Mouse (Mus musculus): ENCODE measurements around the gene Hdac1. TPM values are rescaled to one million over a fixed set of nuclear protein-coding genes. Genes with fewer than 3 reads are reported as not detected.
A peak's percentile ranks its signal among the peaks of the same experiment; 100 is the strongest.
"Not testable (repeated sequence)": the region's sequence is repeated elsewhere in the genome, so short reads cannot be mapped to it uniquely, and the experiment has no call there.

Gene Hdac1
- polyA plus RNA-seq, 1 experiment = 201 TPM

DNA sequence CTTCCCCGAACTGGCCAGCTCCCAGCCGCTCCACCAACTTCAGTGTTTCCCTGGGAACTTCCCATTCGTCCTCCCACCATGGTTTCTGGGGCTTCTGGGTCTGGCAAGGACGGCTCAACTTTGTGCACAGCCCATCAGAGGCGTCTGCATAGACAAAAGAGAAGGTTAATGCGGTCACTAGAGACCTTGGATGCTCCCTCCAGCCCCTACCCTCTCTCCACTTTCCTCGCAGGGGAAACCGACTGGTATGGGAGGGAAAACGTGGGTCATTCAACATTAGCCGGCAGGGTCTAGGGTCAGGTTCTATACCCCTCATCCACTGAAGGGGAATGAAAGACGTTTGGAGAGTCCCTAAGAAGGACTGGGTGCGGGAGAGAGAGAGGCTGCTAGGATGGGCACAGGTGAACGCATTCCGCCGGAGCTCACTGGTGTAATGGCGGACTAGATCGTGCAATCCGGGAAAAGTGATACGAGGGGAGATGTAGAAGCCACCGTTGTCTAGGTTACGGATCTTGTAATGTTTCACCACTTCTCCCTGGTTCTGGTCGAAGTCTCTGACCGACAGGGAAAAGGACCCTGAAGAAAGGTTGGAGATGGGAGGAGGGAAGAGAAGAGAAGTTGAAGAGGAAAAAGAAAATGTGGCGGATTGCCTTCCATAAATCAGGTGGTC, 13.5 kb upstream of the Hdac1 start:
- H3K36me3 ChIP-seq (ENCODE audit: control insufficient read depth, insufficient read depth, low read length) = peaks cover 56% of the 10 kb centered on the region
- WGBS = 19% methylated on average over 24 of the region's 24 CpGs
- no peak for DNase-seq
- TF ChIP-seq CTCF (IDR thresholded peaks at IDR 0.05; ENCODE audit: borderline replicate concordance, control insufficient read depth, extremely low read depth, insufficient read depth, low read length, poor library complexity) = no peak
- TF ChIP-seq POLR2A (IDR thresholded peaks at IDR 0.05; ENCODE audit: control insufficient read depth, extremely low read depth, insufficient read depth, low read length, poor library complexity) = no peak
- no peaks in the 10 kb centered on the region for H3K27me3 ChIP-seq (ENCODE audit: control insufficient read depth, insufficient read depth, low read length)
- peak overlapping the region; percentile 87 for H3K4me3 ChIP-seq (ENCODE audit: control insufficient read depth, insufficient read depth, low read length)
- H3K27ac ChIP-seq (ENCODE audit: control insufficient read depth, insufficient read depth, low read length) = no peak overlapping the region
- H3K4me1 ChIP-seq (replicated peaks; ENCODE audit: control insufficient read depth, insufficient read depth, low read length) = peaks cover 30% of the 10 kb centered on the region

DNA sequence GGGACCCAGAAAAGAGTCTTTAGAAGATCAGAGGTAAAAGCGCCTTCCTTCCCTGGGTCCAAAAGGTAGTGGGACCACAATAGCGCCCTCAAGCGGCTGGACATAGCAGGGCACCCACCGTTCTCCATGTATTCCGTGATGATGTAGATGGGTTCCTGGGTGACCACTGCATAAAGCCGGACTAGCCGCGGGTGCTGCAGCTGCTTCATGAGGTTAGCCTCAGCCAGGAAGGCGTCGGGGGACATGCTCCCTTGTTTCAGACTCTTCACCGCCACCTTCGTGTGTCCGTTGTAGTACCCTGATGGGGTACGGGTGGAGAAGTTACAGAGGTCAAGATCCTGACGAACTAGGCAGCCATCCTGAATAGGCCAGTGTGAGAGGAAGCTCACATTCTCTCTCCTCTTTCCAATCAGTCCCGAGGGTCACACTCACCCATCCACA, 12.9 kb upstream of the Hdac1 start:
- TF ChIP-seq CTCF (IDR thresholded peaks at IDR 0.05; ENCODE audit: borderline replicate concordance, control insufficient read depth, extremely low read depth, insufficient read depth, low read length, poor library complexity) = 0 out of 2 replicates have a peak, but pooled peaks have one; percentile 43
- no peak for TF ChIP-seq POLR2A (IDR thresholded peaks at IDR 0.05; ENCODE audit: control insufficient read depth, extremely low read depth, insufficient read depth, low read length, poor library complexity)

DNA sequence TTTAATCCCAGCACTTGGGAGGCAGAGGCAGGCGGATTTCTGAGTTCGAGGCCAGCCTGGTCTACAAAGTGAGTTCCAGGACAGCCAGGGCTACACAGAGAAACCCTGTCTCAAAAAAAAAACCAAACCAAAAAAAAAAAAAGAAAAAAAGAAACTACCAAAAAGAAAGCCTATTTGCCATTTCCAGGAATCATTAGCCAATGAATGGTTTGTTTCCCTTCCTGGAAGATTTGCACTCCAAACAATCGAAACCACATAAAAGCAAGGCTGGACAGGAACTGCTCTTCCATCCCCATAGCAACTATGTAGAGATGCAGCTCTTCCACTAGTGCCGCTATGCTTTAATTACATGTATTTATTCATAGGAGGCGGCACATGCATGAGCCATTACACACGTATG, 12.0 kb upstream of the Hdac1 start:
- H3K4me3 ChIP-seq (ENCODE audit: control insufficient read depth, insufficient read depth, low read length); H3K27me3 ChIP-seq (ENCODE audit: control insufficient read depth, insufficient read depth, low read length); H3K27ac ChIP-seq (ENCODE audit: control insufficient read depth, insufficient read depth, low read length); DNase-seq: not testable (repeated sequence)
- Histone ChIP-seq H3K36me3 (ENCODE audit: control insufficient read depth, insufficient read depth, low read length) (peaks cover 62% of the 10 kb centered on the region), H3K4me1 (replicated peaks; ENCODE audit: control insufficient read depth, insufficient read depth, low read length) (peaks cover 18% of the 10 kb centered on the region)
- WGBS = 85% methylated on average over 6 of the region's 6 CpGs

More for the DNA sequence above, 12.9 kb upstream of the Hdac1 start:
- H3K4me3 ChIP-seq (ENCODE audit: control insufficient read depth, insufficient read depth, low read length) = peak overlapping the region; percentile 87
- WGBS = 50% methylated on average over 16 of the region's 16 CpGs
- no peaks in the 10 kb centered on the region for H3K27me3 ChIP-seq (ENCODE audit: control insufficient read depth, insufficient read depth, low read length)
- H3K4me1 ChIP-seq (replicated peaks; ENCODE audit: control insufficient read depth, insufficient read depth, low read length) = peaks cover 27% of the 10 kb centered on the region
- H3K27ac ChIP-seq (ENCODE audit: control insufficient read depth, insufficient read depth, low read length) = no peak overlapping the region
- H3K36me3 ChIP-seq (ENCODE audit: control insufficient read depth, insufficient read depth, low read length) = peaks cover 61% of the 10 kb centered on the region
- DNase-seq = peak; percentile 49

DNA sequence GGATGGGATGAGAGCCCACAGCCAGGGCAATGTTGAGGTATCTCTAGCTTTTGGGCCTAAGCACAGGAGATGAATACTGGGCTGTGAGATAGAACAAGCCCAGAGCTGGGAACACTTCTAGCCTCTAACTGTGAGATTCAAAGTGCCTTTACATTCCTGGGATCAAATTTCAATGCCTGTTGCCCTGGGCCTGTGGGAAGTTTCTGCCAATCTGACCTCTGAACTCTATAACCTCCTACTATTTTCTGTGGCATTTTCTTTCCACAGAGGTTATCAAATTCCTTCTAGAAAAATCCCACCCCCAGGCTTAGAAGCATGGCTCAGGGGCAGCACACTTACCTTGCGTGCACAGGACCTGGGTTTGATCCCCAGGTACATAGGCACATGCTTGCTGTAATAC, 7.8 kb upstream of the Hdac1 start:
- Histone ChIP-seq H3K4me3 (ENCODE audit: control insufficient read depth, insufficient read depth, low read length) (no peak overlapping the region), H3K27me3 (ENCODE audit: control insufficient read depth, insufficient read depth, low read length) (no peaks in the 10 kb centered on the region), H3K27ac (ENCODE audit: control insufficient read depth, insufficient read depth, low read length) (no peak overlapping the region), H3K4me1 (replicated peaks; ENCODE audit: control insufficient read depth, insufficient read depth, low read length) (peaks cover 7% of the 10 kb centered on the region), H3K36me3 (ENCODE audit: control insufficient read depth, insufficient read depth, low read length) (peaks cover 62% of the 10 kb centered on the region)
- WGBS = 97% methylated on average over 1 of the region's 1 CpGs
- TF ChIP-seq CTCF (IDR thresholded peaks at IDR 0.05; ENCODE audit: borderline replicate concordance, control insufficient read depth, extremely low read depth, insufficient read depth, low read length, poor library complexity) (no peak), POLR2A (IDR thresholded peaks at IDR 0.05; ENCODE audit: control insufficient read depth, extremely low read depth, insufficient read depth, low read length, poor library complexity) (no peak)
- no peak for DNase-seq

DNA sequence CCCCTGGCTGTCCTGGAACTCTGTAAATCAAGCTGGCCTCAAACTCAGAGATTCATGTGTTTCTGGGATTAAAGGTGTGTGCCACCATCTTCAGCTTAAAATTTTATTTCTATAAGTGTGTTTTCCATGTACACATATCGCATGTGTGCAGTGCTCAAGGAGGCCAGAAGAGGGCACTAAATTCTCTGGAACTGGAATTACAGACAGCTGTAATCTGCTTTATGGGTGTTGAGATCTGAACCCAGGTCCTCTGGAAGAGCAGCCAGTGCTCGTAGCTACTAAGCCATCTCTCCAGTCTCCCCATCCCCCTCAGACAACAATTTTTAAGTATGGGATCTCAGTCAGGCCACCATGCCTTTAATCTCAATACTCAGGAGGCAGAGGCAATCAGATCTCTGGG, 6.8 kb upstream of the Hdac1 start:
- Histone ChIP-seq H3K4me1 (replicated peaks; ENCODE audit: control insufficient read depth, insufficient read depth, low read length) (no peaks in the 10 kb centered on the region), H3K27ac (ENCODE audit: control insufficient read depth, insufficient read depth, low read length) (no peak overlapping the region), H3K36me3 (ENCODE audit: control insufficient read depth, insufficient read depth, low read length) (peaks cover 52% of the 10 kb centered on the region), H3K27me3 (ENCODE audit: control insufficient read depth, insufficient read depth, low read length) (no peaks in the 10 kb centered on the region), H3K4me3 (ENCODE audit: control insufficient read depth, insufficient read depth, low read length) (no peak overlapping the region)
- WGBS = 92% methylated on average over 2 of the region's 2 CpGs
- TF ChIP-seq CTCF (IDR thresholded peaks at IDR 0.05; ENCODE audit: borderline replicate concordance, control insufficient read depth, extremely low read depth, insufficient read depth, low read length, poor library complexity) (no peak), POLR2A (IDR thresholded peaks at IDR 0.05; ENCODE audit: control insufficient read depth, extremely low read depth, insufficient read depth, low read length, poor library complexity) (no peak)
- peak; percentile 76 for DNase-seq

DNA sequence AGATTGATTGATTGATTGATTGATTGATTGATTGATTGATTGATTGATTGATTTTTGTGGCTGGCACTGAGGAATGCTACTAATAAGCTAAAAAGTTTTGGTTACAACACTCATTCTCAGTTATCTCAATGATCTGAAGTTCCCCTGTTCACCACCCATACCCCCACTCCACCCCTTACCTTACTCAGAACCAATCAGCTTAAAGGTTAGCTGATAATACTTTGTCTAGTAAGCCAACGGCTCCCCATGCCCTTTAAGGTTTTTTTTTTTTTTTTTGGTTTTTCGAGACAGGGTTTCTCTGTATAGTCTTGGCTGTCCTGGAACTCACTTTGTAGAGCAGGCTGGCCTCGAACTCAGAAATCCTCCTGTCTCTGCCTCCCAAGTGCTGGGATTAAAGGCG, 5.1 kb upstream of the Hdac1 start:
- not testable (repeated sequence) for DNase-seq; H3K27me3 ChIP-seq (ENCODE audit: control insufficient read depth, insufficient read depth, low read length); H3K4me3 ChIP-seq (ENCODE audit: control insufficient read depth, insufficient read depth, low read length); H3K4me1 ChIP-seq (replicated peaks; ENCODE audit: control insufficient read depth, insufficient read depth, low read length); H3K27ac ChIP-seq (ENCODE audit: control insufficient read depth, insufficient read depth, low read length)
- H3K36me3 ChIP-seq (ENCODE audit: control insufficient read depth, insufficient read depth, low read length) = peaks cover 42% of the 10 kb centered on the region
- WGBS = 80% methylated on average over 4 of the region's 4 CpGs

DNA sequence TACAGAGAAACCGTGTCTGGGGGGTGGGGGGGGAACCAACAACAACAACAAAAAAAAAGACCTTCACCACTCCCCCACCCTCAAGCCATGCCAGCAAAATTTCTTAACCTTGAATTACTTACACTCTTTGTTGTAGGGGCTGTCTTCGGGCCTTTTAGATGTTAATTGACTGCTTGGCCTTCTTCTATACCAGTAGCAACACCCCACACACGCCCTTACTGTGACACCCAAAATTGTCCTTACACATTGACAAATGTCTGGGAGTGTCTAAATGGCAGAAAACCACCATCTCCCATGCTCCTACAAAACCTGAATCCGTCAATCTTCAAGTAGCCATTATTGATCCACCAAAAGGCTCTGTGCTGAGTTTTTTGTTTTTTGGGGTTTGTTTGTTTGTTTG, 1.6 kb upstream of the Hdac1 start:
- Histone ChIP-seq H3K36me3 (ENCODE audit: control insufficient read depth, insufficient read depth, low read length) (peaks cover 12% of the 10 kb centered on the region), H3K27ac (ENCODE audit: control insufficient read depth, insufficient read depth, low read length) (no peak overlapping the region), H3K27me3 (ENCODE audit: control insufficient read depth, insufficient read depth, low read length) (no peaks in the 10 kb centered on the region), H3K4me1 (replicated peaks; ENCODE audit: control insufficient read depth, insufficient read depth, low read length) (peaks cover 10% of the 10 kb centered on the region), H3K4me3 (ENCODE audit: control insufficient read depth, insufficient read depth, low read length) (no peak overlapping the region)
- WGBS = 94% methylated on average over 4 of the region's 4 CpGs
- DNase-seq = no peak
- TF ChIP-seq CTCF (IDR thresholded peaks at IDR 0.05; ENCODE audit: borderline replicate concordance, control insufficient read depth, extremely low read depth, insufficient read depth, low read length, poor library complexity) = no peak
- no peak for TF ChIP-seq POLR2A (IDR thresholded peaks at IDR 0.05; ENCODE audit: control insufficient read depth, extremely low read depth, insufficient read depth, low read length, poor library complexity)
